Mouse (Mus musculus): ENCODE results near the gene Unc79. TPM values are rescaled to one million over a fixed set of nuclear protein-coding genes. Genes with fewer than 3 reads are reported as not detected.

Gene Unc79
- total and polyA plus RNA-seq, 3 experiments, result 0.04 to 0.86 (median 0.05) TPM

DNA sequence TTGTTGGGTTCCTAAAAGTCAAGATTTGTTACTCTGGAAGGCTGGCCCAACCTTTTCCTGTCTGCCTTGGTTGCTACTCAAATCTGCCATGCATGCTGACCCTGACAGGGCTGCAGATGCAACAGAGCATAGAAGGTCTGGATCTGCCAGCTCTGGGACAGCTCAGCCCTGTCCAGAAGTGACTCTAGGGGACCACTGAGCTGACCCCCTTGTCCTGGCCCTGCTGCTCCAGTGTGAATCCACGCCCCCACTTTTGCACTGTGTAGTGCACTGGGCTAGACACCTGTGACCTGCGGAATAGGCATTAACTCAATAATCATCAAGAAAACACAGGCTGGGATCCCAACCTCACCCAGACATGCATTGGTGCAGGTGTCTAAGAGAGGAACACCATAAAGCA, 266.1 kb downstream of the Unc79 start:
- dilution Hi-C loops (cut with MboI; ENCODE audit: extremely low pct_ligation_motif_present, extremely low pct_unique_long_range_greater_than_20kb, low sequenced_read_pairs) (no loop called here), in situ Hi-C loops (cut with MboI; ENCODE audit: low pct_ligation_motif_present, low pct_unique_long_range_greater_than_20kb, low sequenced_read_pairs) (no loop called here)
- no peak overlapping the region for H3K4me2 ChIP-seq (ENCODE audit: insufficient read depth, low read depth, poor library complexity, severe bottlenecking)
- TF ChIP-seq JUND (conservative IDR thresholded peaks at IDR 0.05; ENCODE audit: low read depth, low read length) (no peak), POLR2A (IDR thresholded peaks at IDR 0.05; ENCODE audit: low read depth, low read length) (no peak), NRF1 (IDR thresholded peaks at IDR 0.05; ENCODE audit: low read depth, low read length) (no peak), MXI1 (IDR thresholded peaks at IDR 0.05; ENCODE audit: low read depth, low read length) (no peak), MAFK (IDR thresholded peaks at IDR 0.05; ENCODE audit: insufficient replicate concordance, low read length) (no peak), CTCF (conservative IDR thresholded peaks at IDR 0.05 in 1 of 2, IDR thresholded peaks at IDR 0.05 in 1 of 2; ENCODE audit: low read depth in 2 of 2, low read length in 2 of 2) (no peak), JUN (IDR thresholded peaks at IDR 0.05; ENCODE audit: insufficient read depth, low read depth, low read length) (no peak), HCFC1 (IDR thresholded peaks at IDR 0.05; ENCODE audit: low read depth, low read length) (no peak), ZNF384 (IDR thresholded peaks at IDR 0.05; ENCODE audit: low read depth, low read length) (no peak), CHD1 (IDR thresholded peaks at IDR 0.05; ENCODE audit: low read depth, low read length) (no peak), PAX5 (IDR thresholded peaks at IDR 0.05; ENCODE audit: low read length) (no peak), MAX (IDR thresholded peaks at IDR 0.05; ENCODE audit: low read length) (no peak), ETS1 (conservative IDR thresholded peaks at IDR 0.05; ENCODE audit: low read depth, low read length) (no peak), KAT2A (IDR thresholded peaks at IDR 0.05; ENCODE audit: insufficient replicate concordance, low read length) (no peak), SMC3 (IDR thresholded peaks at IDR 0.05; ENCODE audit: low read depth, low read length) (no peak), MYC (IDR thresholded peaks at IDR 0.05; ENCODE audit: low read depth, low read length) (no peak), E2F4 (IDR thresholded peaks at IDR 0.05; ENCODE audit: insufficient replicate concordance, low read depth, low read length) (no peak), GABPA (IDR thresholded peaks at IDR 0.05; ENCODE audit: insufficient replicate concordance, low read depth, low read length) (no peak)
- H3K9ac ChIP-seq (ENCODE audit: insufficient read depth, low read depth), result no peak overlapping the region
- H3K4me1 ChIP-seq (ENCODE audit: control insufficient read depth in 1 of 2, insufficient read depth in 2 of 2), result peaks cover 0 to 21% of the 10 kb centered on the region in 2 experiments; a peak in 2 of 4 replicates
- DNase-seq (ENCODE audit: extremely low read depth), result no peak
- peaks cover 6% of the 10 kb centered on the region for H3K27me3 ChIP-seq (replicated peaks)
- H3K4me3 ChIP-seq (replicated peaks in 1 of 3; ENCODE audit: low read depth in 2 of 3, low read length in 2 of 3, poor library complexity in 1 of 3), result no peak overlapping the region
- H3K36me3 ChIP-seq (replicated peaks in 1 of 2; ENCODE audit: control insufficient read depth in 1 of 2, insufficient read depth in 1 of 2, low read length in 1 of 2), result no peaks in the 10 kb centered on the region
- H3K79me2 ChIP-seq (replicated peaks; ENCODE audit: control insufficient read depth, extremely low read depth, insufficient read depth, poor library complexity, severe bottlenecking), result no peaks in the 10 kb centered on the region
- no peak overlapping the region for H3K27ac ChIP-seq (ENCODE audit: insufficient read depth, low read depth)
- no peaks in the 10 kb centered on the region for H3K9me3 ChIP-seq (replicated peaks; ENCODE audit: low read length)

DNA sequence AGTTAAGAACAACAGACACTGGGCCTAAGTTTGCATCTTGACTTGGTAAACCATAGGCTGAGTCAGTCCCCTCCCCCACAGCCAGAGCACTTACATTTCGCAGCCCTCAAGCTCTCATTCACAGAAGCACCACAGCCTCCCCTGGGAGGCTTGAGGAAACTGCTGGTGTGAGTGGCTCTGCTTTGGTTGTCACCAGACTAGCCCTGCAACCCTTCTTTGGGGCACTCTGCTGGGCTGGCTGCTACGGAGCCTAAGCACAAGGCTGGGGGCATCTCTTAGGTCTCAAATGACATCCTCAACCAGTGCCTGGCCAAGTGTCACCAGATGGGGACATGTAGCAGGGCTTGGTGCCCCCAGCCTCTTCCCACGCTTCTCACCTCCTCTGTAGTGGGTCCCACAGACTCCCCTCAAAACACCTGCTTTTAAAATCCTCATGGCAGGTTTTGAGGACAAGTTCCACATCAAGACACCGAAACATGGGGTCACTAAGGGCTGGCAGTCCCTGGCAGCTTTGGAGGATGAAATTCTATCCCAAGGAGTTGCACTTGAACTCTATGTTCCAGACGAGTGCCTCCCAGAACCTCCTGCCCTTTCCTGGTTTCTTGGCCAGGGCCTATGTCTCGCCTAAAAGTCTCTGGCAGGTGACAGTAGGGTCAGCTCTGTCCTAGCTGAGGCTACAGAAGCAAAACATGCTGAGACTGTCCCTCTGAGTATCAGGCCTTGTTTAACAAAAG, 267.4 kb downstream of the Unc79 start:
- in situ Hi-C loops (cut with MboI; ENCODE audit: low pct_ligation_motif_present, low pct_unique_long_range_greater_than_20kb, low sequenced_read_pairs), result no loop called here
- Histone ChIP-seq H3K4me1 (ENCODE audit: control insufficient read depth in 1 of 2, insufficient read depth in 2 of 2) (peaks cover 0 to 21% of the 10 kb centered on the region in 2 experiments; a peak in 2 of 4 replicates), H3K36me3 (replicated peaks in 1 of 2; ENCODE audit: control insufficient read depth in 1 of 2, insufficient read depth in 1 of 2, low read length in 1 of 2) (no peaks in the 10 kb centered on the region), H3K79me2 (replicated peaks; ENCODE audit: control insufficient read depth, extremely low read depth, insufficient read depth, poor library complexity, severe bottlenecking) (no peaks in the 10 kb centered on the region), H3K9ac (ENCODE audit: insufficient read depth, low read depth) (no peak overlapping the region), H3K4me3 (replicated peaks in 1 of 3; ENCODE audit: low read depth in 2 of 3, low read length in 2 of 3, poor library complexity in 1 of 3) (no peak overlapping the region), H3K27me3 (replicated peaks) (peaks cover 12% of the 10 kb centered on the region), H3K4me2 (ENCODE audit: insufficient read depth, low read depth, poor library complexity, severe bottlenecking) (no peak overlapping the region), H3K27ac (ENCODE audit: insufficient read depth, low read depth) (no peak overlapping the region), H3K9me3 (replicated peaks; ENCODE audit: low read length) (no peaks in the 10 kb centered on the region)
- dilution Hi-C loops (cut with MboI; ENCODE audit: extremely low pct_ligation_motif_present, extremely low pct_unique_long_range_greater_than_20kb, low sequenced_read_pairs), result no loop called here
- DNase-seq (ENCODE audit: extremely low read depth), result peak; percentile 86
- no peak for TF ChIP-seq CHD1 (IDR thresholded peaks at IDR 0.05; ENCODE audit: low read depth, low read length)
- no peak for TF ChIP-seq JUN (IDR thresholded peaks at IDR 0.05; ENCODE audit: insufficient read depth, low read depth, low read length)
- TF ChIP-seq BHLHE40 (IDR thresholded peaks at IDR 0.05; ENCODE audit: low read depth, low read length), result peak; percentile 58
- no peak for TF ChIP-seq MAX (IDR thresholded peaks at IDR 0.05; ENCODE audit: low read length)
